Mouse (Mus musculus) stomach, postnatal 0 days (tissue): ENCODE results near the gene Nap1l1.

ENCODE experiments used
- CTCF ChIP-seq: IDR thresholded peaks from 2 replicates; pipeline ENCODE4 v1.5.1; 2016; ENCODE audit warnings: antibody characterized with exemption, low read depth, mild to moderate bottlenecking, moderate library complexity
- EP300 ChIP-seq: optimal IDR thresholded peaks from 2 replicates; pipeline ENCODE3; 2016; ENCODE audit warnings: antibody characterized with exemption

GRCm38 (mm10) chr10:111514282-111514885 lies 41.4 kb downstream of the Nap1l1 start:
- no peak for TF ChIP-seq CTCF
- no peak for TF ChIP-seq EP300
